ENCODE assay signal across 11 mouse cellular contexts in genomic region chr5:107873886-107874302, GRCm38 (mm10). TPM values are rescaled to one million over a fixed set of nuclear protein-coding genes. Genes with fewer than 3 reads are reported as not detected.
DNase-seq lines count a peak whose midpoint lies in the region; ATAC-seq lines count a peak whose summit lies in the region.
"Had no signal": no experiment of that assay in that cellular context is flagged by ENCODE, and none has a peak within 500 bp of the region (broad histone marks: within the 10 kb centered on the region; RNA-seq: fewer than 3 reads in every experiment).

No protein-coding gene starts in this region.

- H3K9ac ChIP-seq in liver, embryonic 11.5 days (ENCODE audit: low read depth, low read length) = peak overlapping the region; percentile 64
- no peak overlapping the region for H3K9ac ChIP-seq in hindbrain, embryonic 11.5 days (ENCODE audit: low read depth, low read length)
- H3K9ac ChIP-seq: limb, embryonic 15.5 days had no signal

- intact Hi-C loops in gastrocnemius, postnatal 36 days (cut with DNase I) = no loop called here

- H3K4me3 ChIP-seq in liver, embryonic 11.5 days (ENCODE audit: low read depth, low read length) = peak overlapping the region; percentile 51
- H3K4me3 ChIP-seq in hindbrain, embryonic 11.5 days (ENCODE audit: low read depth, low read length) = no peak overlapping the region
- H3K4me3 ChIP-seq: limb, embryonic 15.5 days had no signal

- WGBS in liver, embryonic 11.5 days = 38% methylated on average over 7 of the region's 7 CpGs
- WGBS in hindbrain, embryonic 11.5 days = 74% methylated on average over 7 of the region's 7 CpGs

- H3K9me3 ChIP-seq in liver, embryonic 11.5 days (ENCODE audit: control insufficient read depth, low read length) = no peaks in the 10 kb centered on the region
- H3K9me3 ChIP-seq in hindbrain, embryonic 11.5 days (ENCODE audit: control insufficient read depth, low read length) = no peaks in the 10 kb centered on the region
- H3K9me3 ChIP-seq: limb, embryonic 15.5 days had no signal

- peaks cover 19% of the 10 kb centered on the region for H3K4me1 ChIP-seq in liver, embryonic 11.5 days (replicated peaks; ENCODE audit: control insufficient read depth, insufficient read depth, low read length)
- H3K4me1 ChIP-seq in hindbrain, embryonic 11.5 days (replicated peaks; ENCODE audit: control insufficient read depth, insufficient read depth, low read length) = no peaks in the 10 kb centered on the region
- H3K4me1 ChIP-seq: limb, embryonic 15.5 days had no signal

- H3K36me3 ChIP-seq in liver, embryonic 11.5 days (ENCODE audit: control insufficient read depth, insufficient read depth, low read length) = no peaks in the 10 kb centered on the region
- no peaks in the 10 kb centered on the region for H3K36me3 ChIP-seq in hindbrain, embryonic 11.5 days (ENCODE audit: control insufficient read depth, insufficient read depth, low read length)
- H3K36me3 ChIP-seq: limb, embryonic 15.5 days had no signal

- H3K4me2 ChIP-seq in liver, embryonic 11.5 days = peak overlapping the region; percentile 65
- H3K4me2 ChIP-seq in hindbrain, embryonic 11.5 days (replicated peaks; ENCODE audit: low read depth, low read length) = no peak overlapping the region
- H3K4me2 ChIP-seq: limb, embryonic 15.5 days had no signal

- DNase-seq in gastrocnemius, adult 18-20 months (ENCODE audit: low spot score) = peak; percentile 30
- no peak for DNase-seq in gastrocnemius, postnatal 36 days
- peak; percentile 21 for DNase-seq in thymus, postnatal 0 days (ENCODE audit: low spot score)
- no peak for DNase-seq in thymus, postnatal 36 days
- DNase-seq in liver, embryonic 11.5 days (ENCODE audit: low spot score) = peak; percentile 46
- DNase-seq in testis, postnatal 10 days (ENCODE audit: low spot score) = no peak
- no peak for DNase-seq in hindbrain, embryonic 11.5 days (ENCODE audit: low spot score)
- no peak for DNase-seq in cerebellum, postnatal 4 days (ENCODE audit: low spot score in 2 of 2)
- DNase-seq: thymus, postnatal 4 days had no signal

- ATAC-seq in liver, embryonic 11.5 days (replicated peaks; ENCODE audit: low FRiP score) = peak; percentile 71
- no peak for ATAC-seq in hindbrain, embryonic 11.5 days (ENCODE audit: low FRiP score)

- H3K27me3 ChIP-seq in liver, embryonic 11.5 days (replicated peaks; ENCODE audit: control insufficient read depth, insufficient read depth, low read length) = peaks cover 5% of the 10 kb centered on the region; the same call in 1 of the 2 replicates
- H3K27me3 ChIP-seq in hindbrain, embryonic 11.5 days (ENCODE audit: control insufficient read depth, insufficient read depth, low read length) = no peaks in the 10 kb centered on the region
- H3K27me3 ChIP-seq: limb, embryonic 15.5 days had no signal

- peak overlapping the region; percentile 99 for H3K27ac ChIP-seq in liver, embryonic 11.5 days (ENCODE audit: low read depth, low read length)
- H3K27ac ChIP-seq in hindbrain, embryonic 11.5 days (ENCODE audit: low read depth, low read length) = no peak overlapping the region
- H3K27ac ChIP-seq: limb, embryonic 15.5 days had no signal

RNA-seq across cellular contexts. Expression of gene Evi5, which starts 1.0 kb away (rescaled TPM):
- total RNA-seq in gastrocnemius, adult 18-20 months (2021) = 10 to 100 TPM; 15.5 to 18.9 TPM
- total RNA-seq in gastrocnemius, postnatal 36 days (2021) = 10 to 100 TPM; 14.1 to 14.3 TPM
- 14.9 and 15.6 TPM in 2 replicates for polyA plus RNA-seq in thymus, postnatal 0 days (2015; fragmentation: Nextera tagmentation; extraction: Ambion mirVana)
- 42.3 and 48.3 TPM in 2 replicates for polyA plus RNA-seq in liver, embryonic 11.5 days (2014; fragmentation: Nextera tagmentation; extraction: Ambion mirVana)
- polyA plus RNA-seq in hindbrain, embryonic 11.5 days (2014; fragmentation: Nextera tagmentation; extraction: Ambion mirVana) = 48.5 and 59.5 TPM in 2 replicates

RNA-seq across cellular contexts. Expression of gene Rpl5, which starts 26.4 kb away (rescaled TPM):
- 10 to 100 TPM; 35.3 to 39.0 TPM for total RNA-seq in gastrocnemius, adult 18-20 months (2021)
- 10 to 100 TPM; 28.8 to 36.7 TPM for total RNA-seq in gastrocnemius, postnatal 36 days (2021)
- 54.9 and 67.3 TPM in 2 replicates for polyA plus RNA-seq in thymus, postnatal 0 days (2015; fragmentation: Nextera tagmentation; extraction: Ambion mirVana)
- polyA plus RNA-seq in liver, embryonic 11.5 days (2014; fragmentation: Nextera tagmentation; extraction: Ambion mirVana) = 102 and 105 TPM in 2 replicates
- 79.5 and 83.0 TPM in 2 replicates for polyA plus RNA-seq in hindbrain, embryonic 11.5 days (2014; fragmentation: Nextera tagmentation; extraction: Ambion mirVana)

RNA-seq across cellular contexts. Expression of gene Ube2d2b, which starts 44.0 kb away (rescaled TPM):
- total RNA-seq in gastrocnemius, adult 18-20 months (2021) = not detected
- total RNA-seq in gastrocnemius, postnatal 36 days (2021) = not detected
- 0.08 TPM in 1 of 2 replicates, not detected in the other for polyA plus RNA-seq in thymus, postnatal 0 days (2015; fragmentation: Nextera tagmentation; extraction: Ambion mirVana)
- polyA plus RNA-seq in liver, embryonic 11.5 days (2014; fragmentation: Nextera tagmentation; extraction: Ambion mirVana) = 0.14 and 0.22 TPM in 2 replicates
- 0.46 TPM in 1 of 2 replicates, not detected in the other for polyA plus RNA-seq in hindbrain, embryonic 11.5 days (2014; fragmentation: Nextera tagmentation; extraction: Ambion mirVana)
- polyA plus RNA-seq: limb, embryonic 15.5 days; neural tube, embryonic 11.5 days had no signal

Comparison
In these comparisons a context has a peak if more than half of its experiments do, and no peak if none do; other contexts are left out.
1. DNase-seq: peak in gastrocnemius, adult 18-20 months (single experiment), thymus, postnatal 0 days (single experiment) and liver, embryonic 11.5 days (single experiment); none in gastrocnemius, postnatal 36 days (0 of 2), thymus, postnatal 36 days (0 of 2), testis, postnatal 10 days (single experiment), hindbrain, embryonic 11.5 days (single experiment) and cerebellum, postnatal 4 days (0 of 2).